Mouse (Mus musculus): ENCODE measurements around the gene Fam19a5. TPM values are rescaled to one million over a fixed set of nuclear protein-coding genes. Genes with fewer than 3 reads are reported as not detected.

The Fam19a5 gene
- total RNA-seq, 2 experiments from 2014 or later = 1.2 to 1.5 TPM

DNA sequence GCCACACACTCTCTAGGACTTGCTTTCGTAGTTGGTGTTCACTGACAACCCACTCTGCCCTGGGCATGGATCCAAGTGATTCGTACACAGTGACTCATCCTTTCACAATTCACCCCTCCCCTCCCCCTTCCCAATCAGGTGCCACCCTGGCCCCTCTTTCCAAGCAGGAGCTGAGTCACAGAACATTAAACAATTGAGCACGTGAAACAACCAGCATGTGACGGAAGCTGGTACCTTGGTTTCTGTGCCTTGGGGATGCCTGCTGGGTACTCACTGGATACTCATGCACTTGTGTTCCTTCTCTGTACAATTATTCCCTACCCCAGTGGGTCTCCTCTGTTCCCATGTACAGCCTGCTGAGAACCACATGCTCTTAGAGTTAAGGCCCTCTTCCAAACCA is 53.0 kb downstream of the Fam19a5 start:
- DNase-seq = peak; percentile 6

DNA sequence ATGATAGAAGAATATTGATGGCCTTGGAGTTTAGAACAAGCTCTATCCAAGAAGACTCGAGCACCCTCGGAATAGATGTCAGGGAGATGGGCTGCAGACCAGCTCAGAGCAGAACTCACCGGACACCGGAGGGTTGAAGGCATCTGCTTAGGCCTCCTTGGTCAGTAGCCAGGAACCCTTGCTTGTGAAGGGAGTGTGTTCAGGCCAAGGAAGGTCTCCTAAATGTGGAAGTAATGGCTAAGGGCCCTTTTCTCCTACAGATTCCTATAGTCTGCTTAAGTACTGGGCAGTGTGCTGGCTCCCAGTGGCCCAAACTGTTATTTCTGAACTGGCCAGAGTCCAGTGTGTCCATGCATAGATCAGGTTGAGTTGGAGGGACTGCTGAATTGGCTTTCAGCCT is 53.7 kb downstream of the Fam19a5 start:
- no peak for DNase-seq

DNA sequence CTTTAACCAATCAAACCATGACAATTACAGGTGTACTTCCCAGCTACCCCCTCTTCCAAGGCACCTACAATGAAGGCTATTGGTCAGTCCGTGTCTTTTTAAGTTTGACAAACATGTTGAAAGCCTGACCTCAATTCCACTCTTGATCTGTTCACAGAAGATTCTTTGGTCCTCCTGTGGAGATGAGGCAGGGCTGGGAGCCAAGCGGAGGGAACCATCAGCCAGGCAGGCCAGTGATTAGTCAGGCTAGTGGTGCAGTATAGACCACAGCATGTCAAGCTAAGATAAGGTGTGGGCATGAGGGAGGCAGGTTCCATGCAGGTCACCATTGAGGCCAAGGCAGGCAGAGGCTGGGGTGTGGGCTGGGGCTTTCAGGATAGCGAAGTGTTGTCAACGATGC is 54.5 kb downstream of the Fam19a5 start:
- DNase-seq = no peak

DNA sequence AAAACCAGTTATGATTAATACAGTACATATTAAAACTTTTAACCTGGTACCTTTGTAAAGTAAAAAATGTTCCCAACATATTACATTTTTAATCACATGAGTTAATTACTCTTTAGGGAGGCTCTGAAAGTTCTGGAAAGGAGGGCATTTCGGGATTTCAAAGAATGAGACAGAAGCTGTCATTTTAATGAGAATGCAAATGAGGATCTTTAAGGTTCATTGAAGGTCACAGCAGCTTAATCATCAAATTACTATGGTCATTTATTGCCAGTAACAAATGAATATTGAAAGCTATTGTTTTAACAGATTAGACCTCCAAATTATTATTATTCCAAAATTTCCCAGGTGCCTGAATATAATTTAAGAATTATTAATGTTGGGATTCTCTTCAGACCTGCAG is 59.2 kb downstream of the Fam19a5 start:
- DNase-seq = no peak

DNA sequence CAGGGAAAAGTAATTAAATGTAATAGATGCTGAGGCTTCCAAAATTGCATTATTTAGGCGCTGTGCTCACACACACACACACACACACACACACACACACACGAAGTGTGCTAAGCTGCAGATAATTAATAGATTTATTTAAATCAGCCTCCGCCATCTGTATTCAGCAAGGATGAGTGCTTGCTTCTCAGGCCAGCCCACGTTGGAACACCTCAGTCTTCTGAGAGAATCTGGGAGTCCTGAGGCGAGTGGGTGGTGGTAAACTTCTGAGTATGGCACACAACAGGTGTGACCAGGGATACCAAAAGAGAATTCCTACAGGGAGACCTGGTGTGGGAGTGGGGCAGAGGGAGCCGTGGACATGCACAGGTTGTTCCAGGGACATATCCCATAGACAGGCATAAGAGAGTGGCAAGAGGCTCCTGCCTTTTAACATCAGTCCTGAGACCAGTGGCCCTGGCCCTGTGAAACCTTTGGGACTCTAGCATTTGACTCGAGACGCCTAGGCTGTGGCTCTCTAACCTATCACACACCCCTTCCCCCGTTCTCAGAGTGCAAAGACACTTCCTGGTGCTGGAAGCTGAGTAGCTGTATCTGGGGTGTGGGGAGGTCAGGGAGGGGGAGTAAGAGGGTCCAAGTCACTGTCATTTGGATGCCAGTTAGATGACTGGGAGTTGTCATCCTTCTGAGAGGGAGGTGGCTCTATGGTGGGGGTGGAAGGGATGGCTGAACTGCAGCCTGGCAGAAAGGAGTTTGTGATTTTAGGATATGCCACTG is 61.6 kb downstream of the Fam19a5 start:
- no peak for DNase-seq

DNA sequence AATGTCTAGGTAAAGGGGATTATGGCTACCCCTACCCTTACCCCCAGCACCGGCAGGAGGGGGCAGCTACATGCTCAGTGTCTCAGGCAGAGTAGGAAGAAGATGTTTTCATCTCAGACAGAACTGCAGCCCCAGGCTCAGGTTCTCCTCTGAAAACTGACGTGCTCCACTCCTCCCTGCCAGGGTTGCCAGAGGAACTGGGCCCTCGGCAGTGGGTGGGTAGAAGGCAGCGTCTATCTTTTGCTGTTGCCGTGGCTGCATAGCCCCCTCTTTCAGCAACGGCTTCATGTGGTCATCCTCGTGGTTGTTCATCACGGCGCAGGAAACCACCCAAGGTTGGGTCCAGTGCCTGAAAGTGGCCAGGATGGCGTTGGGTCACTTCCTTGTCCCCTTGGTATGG is 62.6 kb downstream of the Fam19a5 start:
- DNase-seq = no peak

DNA sequence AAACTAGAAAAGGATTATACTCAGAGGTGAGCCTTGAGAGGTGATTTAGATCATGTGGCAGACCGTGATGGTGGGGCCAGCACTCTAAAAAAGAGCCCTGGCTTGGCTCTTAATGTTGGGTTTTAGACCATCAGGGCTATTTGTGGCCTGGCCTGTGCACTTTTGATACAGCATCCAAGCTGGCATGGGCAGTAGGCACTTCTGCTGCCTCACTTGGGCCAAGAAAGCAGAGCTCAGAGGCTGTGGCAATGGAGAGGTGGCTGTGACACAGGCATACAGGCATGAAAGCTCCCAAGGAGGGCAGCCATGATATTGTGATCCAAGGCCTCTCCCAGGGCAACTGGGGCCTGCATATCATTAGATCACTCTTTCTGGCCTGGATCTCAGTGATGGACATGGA is 65.1 kb downstream of the Fam19a5 start:
- no peak for DNase-seq

DNA sequence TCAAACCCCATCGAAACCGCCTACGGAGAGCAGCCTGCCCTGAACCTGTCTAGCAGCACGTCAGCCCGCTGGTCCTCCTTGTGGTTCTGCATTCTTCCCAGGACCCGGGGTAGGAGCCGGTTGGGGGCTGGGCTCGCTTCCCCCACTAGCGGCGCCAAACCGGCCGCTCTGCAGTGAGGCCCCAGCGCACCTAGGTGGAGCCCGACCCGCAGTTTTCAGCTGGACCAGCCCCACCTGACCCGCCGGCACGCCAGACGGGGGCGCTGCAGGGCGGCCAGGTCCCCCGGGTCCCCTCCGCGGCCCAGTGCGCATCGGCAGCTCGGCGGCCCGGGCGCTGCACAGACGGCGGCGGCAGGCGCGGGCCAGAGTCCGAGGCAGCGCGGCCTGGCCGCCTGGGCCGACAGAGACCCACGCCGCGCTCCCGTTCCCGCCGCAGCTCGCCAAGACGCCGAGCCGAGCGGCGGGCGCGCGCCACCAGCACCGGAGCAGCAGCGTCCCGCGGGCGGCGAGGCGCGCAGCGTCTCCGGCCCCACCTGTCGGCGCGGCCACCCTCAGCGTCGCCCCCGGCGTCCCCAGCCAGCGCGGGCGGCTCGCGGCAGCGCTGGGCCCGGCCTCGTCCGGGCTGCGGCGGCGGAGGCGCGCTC is 80.0 kb downstream of the Fam19a5 start:
- DNase-seq = peak; percentile 89

DNA sequence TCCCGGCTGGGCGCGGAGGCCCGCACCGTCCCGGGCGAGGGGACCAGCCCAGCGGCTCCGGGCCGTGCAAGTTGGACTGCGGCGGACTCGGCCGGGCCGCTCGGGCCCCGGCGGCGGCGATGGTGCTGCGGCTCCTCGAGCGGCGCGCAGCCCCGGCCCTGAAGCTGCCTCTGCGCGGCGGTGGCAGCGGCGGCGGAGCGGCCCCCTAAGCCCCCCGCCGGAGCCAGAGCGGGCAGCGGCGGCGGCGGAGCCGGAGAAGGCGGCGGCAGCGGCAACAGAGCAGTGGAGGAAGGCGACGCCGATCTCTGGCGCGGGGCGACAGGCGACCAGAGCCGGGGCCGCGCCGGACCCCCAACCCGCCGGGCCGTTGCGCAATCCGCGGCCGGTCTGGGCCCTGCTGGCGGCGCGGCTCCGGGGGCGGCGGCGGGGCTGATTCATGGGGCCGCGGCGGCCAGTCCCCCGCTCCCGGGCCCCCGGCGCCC is 80.6 kb downstream of the Fam19a5 start:
- no peak for DNase-seq

DNA sequence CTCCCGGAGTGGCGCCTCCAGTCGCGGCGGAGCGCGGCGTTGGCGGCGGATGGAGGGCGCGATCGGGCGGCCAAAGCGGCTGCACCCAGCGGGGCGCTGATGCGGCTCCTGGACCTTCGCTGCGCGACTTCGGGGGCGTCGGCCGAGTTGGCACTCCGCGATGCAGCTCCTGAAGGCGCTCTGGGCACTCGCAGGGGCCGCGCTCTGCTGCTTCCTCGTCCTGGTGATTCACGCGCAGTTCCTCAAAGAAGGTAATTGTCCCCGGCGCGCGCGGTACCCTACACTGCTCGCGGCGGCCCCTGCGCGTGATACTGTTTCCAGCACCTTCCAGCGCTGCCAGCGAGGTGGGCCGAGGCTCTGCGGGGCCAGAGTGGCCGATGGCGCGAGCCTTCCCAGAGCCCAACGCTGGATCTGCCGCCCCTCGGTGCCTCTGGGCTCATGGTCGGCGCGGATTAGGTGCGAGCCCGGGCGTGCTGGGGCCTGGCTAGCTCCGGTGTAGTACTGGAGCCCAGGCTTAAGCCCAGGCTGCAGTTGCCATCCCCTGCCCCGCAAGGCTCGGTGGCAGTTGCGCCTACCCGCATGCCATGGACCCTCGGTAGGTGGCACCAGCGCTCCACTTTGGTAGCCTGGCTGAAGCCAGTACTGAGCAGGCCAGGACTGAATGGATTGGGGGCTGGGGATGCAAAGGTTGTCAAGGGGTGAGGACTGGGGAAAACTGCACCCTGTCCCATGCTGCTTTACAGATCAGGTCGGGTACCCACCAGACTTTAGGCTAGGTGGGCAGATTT is 81.3 kb downstream of the Fam19a5 start:
- peak; percentile 91 for DNase-seq

DNA sequence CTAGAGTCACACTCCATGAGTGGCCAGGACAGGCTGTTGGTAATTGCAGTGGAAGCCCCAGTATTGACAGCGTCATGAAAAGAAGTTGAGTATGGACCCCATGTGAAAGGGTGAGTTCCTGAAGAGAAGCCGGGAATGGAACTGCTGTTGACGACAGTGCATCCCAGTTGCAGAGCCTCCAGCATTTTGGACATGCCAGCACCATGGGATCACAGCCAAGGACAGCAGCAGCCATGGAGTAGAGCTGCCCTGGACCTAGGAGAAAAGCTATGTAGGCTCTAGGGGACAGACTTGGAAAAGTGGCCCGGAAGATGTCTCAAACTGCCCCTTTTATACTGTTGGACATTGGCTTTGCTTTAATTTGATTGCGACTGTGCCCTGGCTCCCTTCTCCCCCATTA is 91.2 kb downstream of the Fam19a5 start:
- DNase-seq = no peak

DNA sequence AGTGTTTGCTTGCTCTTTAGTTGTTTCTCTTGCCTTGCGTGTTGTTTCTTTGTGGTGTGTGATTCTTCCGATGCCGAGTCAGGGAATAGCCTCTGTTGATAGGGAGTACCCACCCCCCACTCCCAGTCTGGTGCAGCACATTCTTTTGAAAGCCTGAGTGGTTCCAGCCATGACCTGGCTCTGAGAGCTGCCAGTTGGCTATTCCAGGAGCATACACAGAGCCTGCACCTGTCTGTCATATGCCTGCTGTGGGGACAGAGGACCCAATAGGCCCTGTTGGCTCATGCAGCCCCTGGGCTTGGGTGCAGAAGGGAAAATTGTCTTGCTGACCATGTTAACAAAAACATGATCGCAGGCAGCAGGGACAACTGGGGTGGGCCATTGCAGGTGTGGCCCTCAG is 92.3 kb downstream of the Fam19a5 start:
- no peak for DNase-seq

DNA sequence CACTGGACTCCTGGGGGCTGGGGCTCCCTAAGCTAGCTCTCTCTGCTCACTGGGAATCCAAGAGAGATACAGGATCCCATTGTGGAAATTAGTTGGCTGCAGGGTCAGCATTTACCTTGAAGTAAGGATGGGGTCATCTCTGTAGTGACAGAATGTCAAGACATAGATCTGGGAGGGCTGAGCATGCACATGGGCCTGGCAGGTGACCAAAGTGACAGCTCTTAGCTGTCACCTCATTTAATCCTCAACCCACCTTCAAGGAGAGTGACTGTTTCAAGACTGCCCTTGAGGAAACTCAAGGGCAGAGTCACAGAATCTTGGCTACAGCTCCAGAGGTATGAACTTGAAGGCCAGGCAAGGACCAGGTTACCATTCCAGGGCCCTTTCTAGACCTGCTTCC is 93.1 kb downstream of the Fam19a5 start:
- DNase-seq = no peak

DNA sequence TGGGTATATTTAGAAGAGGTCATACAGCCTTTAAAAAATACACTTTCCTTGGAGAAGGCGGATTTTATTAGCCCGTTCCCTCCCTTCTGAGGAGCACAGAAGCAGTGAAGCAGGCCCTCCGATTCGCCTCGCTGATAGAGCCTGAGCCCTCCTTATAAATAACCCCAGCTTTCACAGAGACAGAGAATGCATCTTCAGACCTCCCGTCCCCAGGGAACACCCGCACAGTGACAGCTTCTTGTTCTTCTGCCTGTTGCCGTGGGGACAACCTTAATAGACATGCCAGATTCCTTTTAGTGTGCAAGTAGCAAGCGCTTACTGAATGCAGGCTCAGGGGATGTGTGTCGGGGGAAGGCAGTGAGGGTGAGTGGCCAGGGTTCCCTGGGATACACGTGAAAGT is 94.2 kb downstream of the Fam19a5 start:
- no peak for DNase-seq

DNA sequence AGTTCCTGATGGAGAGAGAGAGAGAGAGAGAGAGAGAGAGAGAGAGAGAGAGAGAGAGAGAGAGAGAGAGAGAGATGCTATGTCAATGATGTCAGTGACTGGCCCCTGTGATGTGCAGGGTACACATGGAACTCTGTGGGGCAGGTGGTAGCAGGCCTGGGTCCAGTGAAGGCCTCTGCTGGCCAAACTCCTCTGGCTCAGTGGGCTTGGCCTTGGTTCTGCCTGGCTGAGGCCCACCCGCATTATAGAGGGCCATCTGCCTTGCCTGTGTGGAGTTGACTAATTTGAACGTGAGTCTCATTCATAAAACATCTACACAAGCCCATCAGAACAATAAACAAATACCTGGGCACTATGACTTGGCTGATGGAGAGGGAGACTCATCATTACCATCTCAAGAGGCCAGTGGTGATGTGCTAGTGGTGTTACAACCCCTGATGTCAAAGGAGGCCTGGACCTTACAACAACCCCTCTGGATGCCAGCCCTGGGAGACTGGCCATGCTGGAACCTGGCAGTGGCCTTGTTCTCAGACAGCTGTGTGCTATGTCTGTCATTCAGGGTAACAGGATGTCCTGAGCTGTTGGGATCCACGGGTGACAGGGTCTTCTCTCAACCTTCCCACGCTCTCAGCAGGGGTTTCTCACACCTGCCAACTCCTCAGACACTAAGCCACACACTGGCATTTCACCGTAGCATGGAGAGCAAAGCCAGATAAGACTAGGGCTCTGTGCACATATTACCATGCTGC is 102.4 kb downstream of the Fam19a5 start:
- DNase-seq = no peak

DNA sequence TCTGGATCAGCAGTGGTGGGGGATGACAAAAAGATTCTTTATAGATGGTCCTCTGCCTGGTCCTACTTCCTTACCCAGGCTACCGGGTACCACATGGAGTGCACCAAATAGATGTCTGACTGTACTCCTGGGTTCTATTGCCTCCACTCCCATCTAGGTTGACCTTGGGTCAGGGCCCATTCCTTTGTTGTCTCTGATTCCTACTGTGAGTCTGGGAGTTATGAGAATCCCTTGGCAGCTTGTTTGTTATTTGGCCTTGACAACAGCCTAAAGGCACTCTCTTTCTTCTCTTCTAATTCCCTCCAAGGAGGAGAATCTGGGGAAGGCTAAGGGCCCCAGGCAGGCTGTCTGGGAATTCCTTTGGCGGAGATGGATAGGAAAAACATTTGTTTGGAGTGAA is 105.6 kb downstream of the Fam19a5 start:
- DNase-seq = no peak

DNA sequence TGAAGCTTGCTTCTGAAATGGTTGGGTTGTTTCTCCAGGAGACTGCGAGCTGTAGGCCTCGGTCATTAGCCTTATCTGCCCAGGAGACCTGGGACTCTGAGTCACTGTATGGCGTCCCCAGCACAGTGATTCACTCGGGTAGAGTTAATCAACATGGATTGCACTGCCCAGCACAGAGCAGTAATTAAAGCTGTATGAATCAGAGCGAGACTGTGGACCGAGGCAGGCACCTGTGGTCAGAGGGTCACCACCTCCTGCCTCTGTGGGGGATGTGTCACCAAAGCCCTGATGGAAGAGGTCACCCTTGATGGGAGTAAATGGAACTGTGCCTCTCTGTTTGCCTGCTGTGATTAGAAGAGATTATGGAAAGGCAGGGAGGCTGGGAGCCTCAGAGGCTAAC is 110.5 kb downstream of the Fam19a5 start:
- no peak for DNase-seq

DNA sequence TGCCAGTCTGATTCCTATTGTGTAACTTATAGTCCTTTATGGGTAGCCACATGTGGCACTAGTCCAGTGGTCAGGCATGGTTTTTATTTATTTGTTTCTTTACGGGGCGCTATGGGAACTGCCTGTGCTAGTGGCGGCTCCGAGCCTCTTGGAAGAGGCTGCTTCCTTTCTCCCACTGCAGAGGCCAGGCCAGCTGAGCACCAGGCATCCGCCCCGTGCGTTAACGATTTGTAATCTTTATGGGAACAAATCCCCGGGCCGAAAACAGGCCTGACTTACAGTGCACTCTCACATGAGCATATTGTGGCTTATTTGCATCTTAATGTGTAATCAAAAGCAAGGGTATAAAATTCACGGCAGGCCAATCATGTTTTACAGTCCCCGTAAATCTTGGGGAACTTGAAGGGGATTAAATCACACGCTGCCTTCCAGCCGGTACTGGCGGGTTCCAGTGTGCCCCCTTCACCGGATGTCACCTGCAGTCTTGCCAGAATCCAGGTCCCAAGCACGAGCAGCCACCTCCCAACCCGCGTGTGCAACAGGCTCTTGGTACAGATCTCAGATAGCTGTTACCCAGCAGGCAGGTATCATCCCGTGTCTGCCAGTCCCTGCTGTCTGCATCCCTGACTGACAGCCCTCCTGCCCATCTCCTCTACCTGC is 112.5 kb downstream of the Fam19a5 start:
- DNase-seq = no peak

DNA sequence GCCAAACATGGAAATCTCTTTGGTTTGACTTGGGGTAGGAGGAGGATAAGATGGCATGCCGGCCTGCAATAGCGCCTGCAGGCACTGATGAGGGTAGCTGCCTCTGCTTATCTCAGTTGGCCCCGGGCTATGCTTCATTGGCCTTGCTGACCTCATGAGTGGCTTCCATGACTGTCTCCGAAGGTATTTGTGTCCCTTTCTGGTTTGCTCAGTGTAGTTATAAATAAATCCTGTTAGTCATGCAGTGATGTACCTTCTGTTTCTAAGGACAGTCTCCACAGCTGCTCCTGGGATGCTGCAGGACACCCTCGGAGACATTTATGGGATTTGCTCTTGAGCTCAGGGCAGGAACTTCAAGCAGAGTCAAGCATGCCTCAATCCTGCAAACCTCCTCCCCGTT is 115.6 kb downstream of the Fam19a5 start:
- no peak for DNase-seq

DNA sequence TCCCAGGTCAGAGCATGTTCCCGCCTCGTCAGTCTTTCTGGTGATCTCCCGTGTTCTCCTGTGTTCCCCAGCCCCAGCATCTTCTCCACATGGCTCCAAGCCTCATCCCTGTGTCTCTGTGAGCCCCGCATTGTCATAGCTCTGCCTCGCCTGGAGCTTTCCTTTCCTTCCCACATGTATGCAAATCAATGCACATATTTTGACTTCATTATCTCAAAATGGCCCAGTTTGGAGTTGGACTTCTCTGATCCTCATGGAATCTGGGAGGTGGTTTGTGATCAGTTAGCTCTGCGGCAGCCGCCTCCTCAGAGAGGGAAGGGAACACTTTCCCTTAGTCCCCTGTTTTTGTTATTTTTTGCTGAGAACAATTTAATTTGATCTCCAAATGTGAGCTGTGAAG is 117.9 kb downstream of the Fam19a5 start:
- DNase-seq = no peak

DNA sequence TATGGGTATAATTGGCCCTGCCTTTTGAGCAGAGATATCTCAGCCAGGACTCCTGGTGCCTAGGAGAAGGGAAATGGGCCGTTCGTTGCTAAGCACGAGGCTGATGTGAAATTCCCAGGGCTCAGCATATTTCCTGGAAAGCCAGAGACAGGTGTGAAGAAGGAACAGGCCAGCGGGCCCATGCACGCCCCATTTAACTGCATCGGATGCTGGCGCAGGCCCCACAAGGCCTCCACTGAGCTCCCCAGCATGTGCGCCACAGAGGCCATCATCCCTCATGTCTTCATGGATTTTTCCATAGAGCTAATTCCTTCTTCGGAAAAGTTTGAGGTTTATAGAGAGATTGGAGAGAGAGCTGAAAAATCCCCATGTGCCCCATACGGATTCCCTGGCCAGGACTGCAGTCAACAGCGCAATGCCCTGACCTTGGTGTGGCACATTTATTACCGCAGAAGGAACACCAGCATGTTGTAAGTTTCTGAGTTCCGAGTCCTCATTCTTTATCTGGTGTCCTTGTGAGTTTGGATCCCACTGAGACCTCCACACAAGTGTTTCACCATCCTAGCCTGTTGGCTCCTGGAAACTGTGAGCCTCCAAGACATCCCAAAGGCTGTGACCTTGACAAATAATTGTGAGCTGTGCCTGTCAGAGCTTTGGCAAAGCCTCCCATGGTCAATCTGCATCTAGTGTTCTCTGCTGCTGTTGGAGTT is 122.1 kb downstream of the Fam19a5 start:
- DNase-seq = no peak

DNA sequence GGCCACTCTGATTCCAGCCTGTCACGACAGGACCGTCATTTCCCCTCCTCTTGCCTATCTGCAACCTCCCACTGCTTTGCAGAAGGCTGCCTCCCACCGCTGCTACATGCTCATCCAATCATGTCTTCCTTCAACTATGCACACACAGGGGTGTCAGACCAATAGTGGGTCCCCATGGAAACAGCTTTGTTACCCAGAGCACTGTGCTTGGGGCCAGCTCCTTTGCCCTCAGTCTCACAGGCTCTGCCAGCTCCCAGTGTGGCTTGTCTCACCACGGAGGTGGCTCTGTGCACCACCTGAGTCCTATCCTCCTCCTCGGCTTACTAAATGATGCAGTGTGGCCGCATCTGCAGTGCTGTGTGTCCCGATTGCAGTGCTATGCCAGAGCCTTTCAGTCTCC is 123.3 kb downstream of the Fam19a5 start:
- no peak for DNase-seq

All from heart, postnatal 4 days (tissue).